Mouse (Mus musculus) brain, embryonic 14.5 days (tissue): ENCODE results near the gene Entpd6. TPM values are rescaled to one million over a fixed set of nuclear protein-coding genes. Genes with fewer than 3 reads are reported as not detected.

Source experiments
- DNase-seq: peaks from one replicate; pipeline ENCODE4 v3.0.0-alpha.2; 2011; ENCODE audit warnings: low read depth
- CTCF ChIP-seq: fragments of 200-500 bp; IDR thresholded peaks from 2 replicates; pipeline ENCODE4 v1.5.1; 2012; ENCODE audit warnings: inconsistent platforms, mild to moderate bottlenecking, moderate library complexity, borderline replicate concordance; ENCODE audit not compliant: insufficient read depth, insufficient read length; ENCODE audit errors: extremely low read depth
- POLR2A ChIP-seq: fragments of 200-500 bp; IDR thresholded peaks from 2 replicates; pipeline ENCODE4 v1.6.1; 2012; ENCODE audit warnings: mild to moderate bottlenecking, inconsistent platforms, borderline replicate concordance; ENCODE audit not compliant: poor library complexity, insufficient read depth, insufficient read length, severe bottlenecking; ENCODE audit errors: extremely low read depth
- polyA plus RNA-seq: library from polyadenylated mRNA; depleted of rRNA; stranded (reverse); fragments of >200 nt; gene quantifications from 2 replicates; pipeline ENCODE4 v1.2.3, GENCODE M21; 2012; rRNA removed

The Entpd6 gene
- 52.0 and 52.8 TPM in 2 replicates for polyA plus RNA-seq

- DNase-seq, result peak; percentile 98
- TF ChIP-seq POLR2A (peak; percentile 48; the same call in 1 of the 2 replicates), CTCF (peak; percentile 90)
Observed at GRCm38 (mm10) chr2:150748854-150749253, at the start of gene Entpd6. Gene Entpd6, plus strand, starts transcription at chr2:150749042.

- peak; percentile 34 for DNase-seq
- TF ChIP-seq CTCF (no peak), POLR2A (no peak)
Observed at GRCm38 (mm10) chr2:150712167-150712674, 36.6 kb upstream of the Entpd6 start.

- peak; percentile 91 for DNase-seq
Observed at GRCm38 (mm10) chr2:150735756-150736576, 12.9 kb upstream of the Entpd6 start.

GRCm38 (mm10) chr2:150737881-150738280, 11.0 kb upstream of the Entpd6 start:
- TF ChIP-seq CTCF (no peak), POLR2A (no peak)
- DNase-seq, result no peak

More at GRCm38 (mm10) chr2:150735756-150736576, 12.9 kb upstream of the Entpd6 start:
- no peak for TF ChIP-seq POLR2A
- peak; percentile 12; the same call in 1 of the 2 replicates for TF ChIP-seq CTCF

GRCm38 (mm10) chr2:150740145-150740841, 8.5 kb upstream of the Entpd6 start:
- TF ChIP-seq CTCF, result no peak
- no peak for TF ChIP-seq POLR2A
- DNase-seq, result no peak

GRCm38 (mm10) chr2:150741405-150741804, 7.4 kb upstream of the Entpd6 start:
- peak; percentile 47 for DNase-seq
- TF ChIP-seq POLR2A (no peak), CTCF (peak; percentile 45; the same call in 1 of the 2 replicates)

GRCm38 (mm10) chr2:150745016-150745415, 3.8 kb upstream of the Entpd6 start:
- DNase-seq, result no peak
- TF ChIP-seq POLR2A (no peak), CTCF (no peak)

GRCm38 (mm10) chr2:150749283-150749682, 441 bp downstream of the Entpd6 start:
- DNase-seq, result no peak
- TF ChIP-seq POLR2A (no peak), CTCF (no peak)

- peak; percentile 35; the same call in 1 of the 2 replicates for TF ChIP-seq CTCF
- no peak for TF ChIP-seq POLR2A
- no peak for DNase-seq
Observed at GRCm38 (mm10) chr2:150750129-150750979, 1.5 kb downstream of the Entpd6 start.

GRCm38 (mm10) chr2:150755016-150755415, 6.2 kb downstream of the Entpd6 start:
- no peak for DNase-seq

GRCm38 (mm10) chr2:150761476-150761875, 12.6 kb downstream of the Entpd6 start:
- DNase-seq, result peak; percentile 16
- TF ChIP-seq CTCF (no peak), POLR2A (no peak)

More at GRCm38 (mm10) chr2:150755016-150755415, 6.2 kb downstream of the Entpd6 start:
- TF ChIP-seq CTCF, result no peak
- TF ChIP-seq POLR2A, result no peak

- peak; percentile 90 for DNase-seq
- TF ChIP-seq POLR2A, result no peak
- no peak for TF ChIP-seq CTCF
Observed at GRCm38 (mm10) chr2:150765619-150766018, 16.8 kb downstream of the Entpd6 start.
